Mouse (Mus musculus) thymus, adult 2 months (tissue): ENCODE measurements around the gene Lmf2.

Experiments used
- CTCF ChIP-seq: fragments of 200-500 bp; IDR thresholded peaks from 2 replicates; pipeline ENCODE4 v1.5.1; 2012; ENCODE audit warnings: mild to moderate bottlenecking, control low read depth, low read length, moderate library complexity, borderline replicate concordance; ENCODE audit not compliant: control insufficient read depth, poor library complexity, insufficient read depth; ENCODE audit errors: extremely low read depth
- POLR2A ChIP-seq: fragments of 200-500 bp; IDR thresholded peaks from 2 replicates; pipeline ENCODE4 v1.6.1; 2012; ENCODE audit warnings: mild to moderate bottlenecking, low read length, control low read depth, moderate library complexity; ENCODE audit not compliant: control insufficient read depth, poor library complexity, insufficient read depth; ENCODE audit errors: extremely low read depth

DNA sequence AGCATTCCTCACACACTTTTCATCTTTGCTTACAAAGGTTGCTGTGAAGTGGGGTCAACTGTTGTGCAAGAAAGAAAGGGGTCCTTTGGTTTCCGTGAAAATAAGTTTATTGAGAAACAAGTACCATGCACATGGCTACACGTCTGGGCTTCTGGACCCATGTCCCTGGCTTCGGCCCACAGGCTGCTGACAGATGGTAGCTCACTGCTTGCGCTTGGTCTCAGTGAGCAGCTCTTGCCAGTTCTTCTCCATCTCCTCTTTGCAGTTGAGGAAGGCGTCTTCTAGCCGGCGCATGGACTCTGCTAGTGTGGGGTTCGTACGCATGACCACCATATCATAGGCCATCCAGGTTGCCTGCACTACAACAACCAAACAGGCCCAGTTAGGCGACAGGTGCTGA lies 34.6 kb upstream of the Lmf2 start:
- TF ChIP-seq CTCF (no peak), POLR2A (no peak)
